Mouse (Mus musculus) midbrain, postnatal 0 days (tissue): ENCODE results near the gene Pknox2. TPM values are rescaled to one million over a fixed set of nuclear protein-coding genes. Genes with fewer than 3 reads are reported as not detected.
A peak's percentile ranks its signal among the peaks of the same experiment; 100 is the strongest.

Experiments
- ATAC-seq: fragments of 200-750 bp; cut with Nextera tagmentation; 2 replicates; pipeline ENCODE4 v1.8.0; 2017; ENCODE audit warnings: moderate number of reproducible peaks, mild to moderate bottlenecking, moderate TSS enrichment, moderate library complexity; ENCODE audit not compliant: low FRiP score
- DNase-seq: peaks from one replicate; pipeline ENCODE4 v3.0.0-alpha.2; 2015; ENCODE audit warnings: low spot score
- H3K27ac ChIP-seq: fragments of 300-500 bp; sonication (generic); 2 replicates; pipeline ENCODE4 v1.5.1; 2014; ENCODE audit warnings: low read depth, mild to moderate bottlenecking, low read length, mixed read lengths
- H3K27me3 ChIP-seq: fragments of 300-500 bp; sonication (generic); 2 replicates; pipeline ENCODE4 v1.6.1; 2014; ENCODE audit warnings: low read length, control low read depth, mixed read lengths; ENCODE audit not compliant: insufficient read depth
- H3K36me3 ChIP-seq: fragments of 300-500 bp; sonication (generic); 2 replicates; pipeline ENCODE4 v1.6.1; 2014; ENCODE audit warnings: low read length, control low read depth, mixed read lengths; ENCODE audit not compliant: insufficient read depth
- H3K4me1 ChIP-seq: fragments of 300-500 bp; sonication (generic); 2 replicates; pipeline ENCODE4 v1.6.1; 2014; ENCODE audit warnings: mild to moderate bottlenecking, control low read depth, antibody characterized with exemption, low read length, mixed read lengths; ENCODE audit not compliant: insufficient read depth
- H3K4me2 ChIP-seq: fragments of 300-500 bp; sonication (generic); 2 replicates; pipeline ENCODE4 v1.6.1; 2014; ENCODE audit warnings: low read depth, mild to moderate bottlenecking, low read length, mixed read lengths; ENCODE audit not compliant: poor library complexity, severe bottlenecking
- H3K4me3 ChIP-seq: fragments of 300-500 bp; sonication (generic); 2 replicates; pipeline ENCODE4 v1.5.1; 2014; ENCODE audit warnings: low read depth, mild to moderate bottlenecking, low read length, moderate library complexity
- H3K9ac ChIP-seq: fragments of 300-500 bp; sonication (generic); replicated peaks from 2 replicates; pipeline ENCODE4 v1.6.1; 2014; ENCODE audit warnings: mild to moderate bottlenecking, low read length, moderate library complexity, mixed read lengths; ENCODE audit not compliant: poor library complexity, severe bottlenecking
- H3K9me3 ChIP-seq: fragments of 300-500 bp; sonication (generic); 2 replicates; pipeline ENCODE4 v1.6.1; 2016; ENCODE audit warnings: low read length, control low read depth
- CTCF ChIP-seq: IDR thresholded peaks from 2 replicates; pipeline ENCODE4 v1.5.1; 2016; ENCODE audit warnings: antibody characterized with exemption, mild to moderate bottlenecking
- WGBS: fragments of 180-500 bp; shearing (Covaris S2); extraction: QIAGEN DNeasy Blood & Tissue Kit; methylation state at CpG from one replicate; pipeline ENCODE4 v1.1.7; 2014; 5-methylcytosine and 5-hydroxymethylcytosine counted together
- polyA plus RNA-seq: library from polyadenylated mRNA; unstranded; fragments of >200 nt; fragmentation: Nextera tagmentation; extraction: Ambion mirVana; gene quantifications from 2 replicates; pipeline ENCODE4 v1.2.1, GENCODE M21; 2015
- total RNA-seq: library from RNA; depleted of rRNA; stranded (reverse); fragments of >200 nt; gene quantifications from 2 replicates; pipeline ENCODE4 v1.2.3, GENCODE M21; 2014

Pknox2 gene
- total and polyA plus RNA-seq, 2 experiments from 2014 or later: 23.6 to 26.6 TPM

- Histone ChIP-seq H3K9me3 (no peaks in the 10 kb centered on the region), H3K27ac (no peak overlapping the region), H3K4me2 (no peak overlapping the region), H3K4me3 (no peak overlapping the region), H3K27me3 (no peaks in the 10 kb centered on the region), H3K36me3 (no peaks in the 10 kb centered on the region), H3K9ac (no peak overlapping the region), H3K4me1 (peaks cover 5% of the 10 kb centered on the region)
- no peak for ATAC-seq
- TF ChIP-seq CTCF: no peak
- no peak for DNase-seq
- 84% methylated on average over 3 of the region's 3 CpGs for WGBS
These were observed 157.2 kb downstream of the Pknox2 start for GRCm38 (mm10) chr9:36989991-36990390.

GRCm38 (mm10) chr9:36985233-36985632 is 162.0 kb downstream of the Pknox2 start:
- DNase-seq (no peak), ATAC-seq (no peak)
- no peak overlapping the region for H3K4me3 ChIP-seq
- no peak overlapping the region for H3K27ac ChIP-seq
- no peak for TF ChIP-seq CTCF
- H3K4me2 ChIP-seq: no peak overlapping the region
- H3K27me3 ChIP-seq: no peaks in the 10 kb centered on the region
- H3K9ac ChIP-seq: no peak overlapping the region
- no peaks in the 10 kb centered on the region for H3K9me3 ChIP-seq
- H3K4me1 ChIP-seq: 0 out of 2 replicates have a peak, but pooled peaks cover 2% of the 10 kb centered on the region
- WGBS: 68% methylated on average over 9 of the region's 9 CpGs
- H3K36me3 ChIP-seq: no peaks in the 10 kb centered on the region

GRCm38 (mm10) chr9:36976596-36977362 is 170.4 kb downstream of the Pknox2 start:
- H3K36me3 ChIP-seq: no peaks in the 10 kb centered on the region
- H3K9me3 ChIP-seq: no peaks in the 10 kb centered on the region
- TF ChIP-seq CTCF: peak; percentile 39
- no peak for ATAC-seq
- H3K4me1 ChIP-seq: no peaks in the 10 kb centered on the region
- DNase-seq: no peak
- H3K4me3 ChIP-seq: no peak overlapping the region
- WGBS: 47% methylated on average over 11 of the region's 11 CpGs
- H3K4me2 ChIP-seq: no peak overlapping the region
- no peak overlapping the region for H3K9ac ChIP-seq
- no peaks in the 10 kb centered on the region for H3K27me3 ChIP-seq
- no peak overlapping the region for H3K27ac ChIP-seq

GRCm38 (mm10) chr9:36973486-36974227 is 173.6 kb downstream of the Pknox2 start:
- H3K27me3 ChIP-seq: no peaks in the 10 kb centered on the region
- H3K4me3 ChIP-seq: no peak overlapping the region
- DNase-seq (peak; percentile 54), ATAC-seq (0 out of 2 replicates have a peak, but pooled peaks have one; percentile 42)
- peak; percentile 59 for TF ChIP-seq CTCF
- no peak overlapping the region for H3K4me2 ChIP-seq
- H3K9ac ChIP-seq: no peak overlapping the region
- no peaks in the 10 kb centered on the region for H3K4me1 ChIP-seq
- no peaks in the 10 kb centered on the region for H3K36me3 ChIP-seq
- WGBS: 53% methylated on average over 11 of the region's 11 CpGs
- no peaks in the 10 kb centered on the region for H3K9me3 ChIP-seq
- H3K27ac ChIP-seq: no peak overlapping the region

GRCm38 (mm10) chr9:36972089-36972488 is 175.1 kb downstream of the Pknox2 start:
- ATAC-seq (no peak), DNase-seq (no peak)
- TF ChIP-seq CTCF: no peak
- no peaks in the 10 kb centered on the region for H3K9me3 ChIP-seq
- H3K4me1 ChIP-seq: no peaks in the 10 kb centered on the region
- H3K27me3 ChIP-seq: no peaks in the 10 kb centered on the region
- peaks cover under 1% of the 10 kb centered on the region; the same call in 1 of the 2 replicates for H3K36me3 ChIP-seq
- no peak overlapping the region for H3K9ac ChIP-seq
- no peak overlapping the region for H3K27ac ChIP-seq
- H3K4me3 ChIP-seq: no peak overlapping the region
- WGBS: 52% methylated on average over 3 of the region's 3 CpGs
- H3K4me2 ChIP-seq: no peak overlapping the region

- Histone ChIP-seq H3K9ac (no peak overlapping the region), H3K9me3 (no peaks in the 10 kb centered on the region), H3K27me3 (no peaks in the 10 kb centered on the region), H3K4me2 (no peak overlapping the region), H3K4me1 (no peaks in the 10 kb centered on the region), H3K36me3 (peaks cover 4% of the 10 kb centered on the region; the same call in 1 of the 2 replicates), H3K27ac (no peak overlapping the region), H3K4me3 (no peak overlapping the region)
- WGBS: 47% methylated on average over 3 of the region's 3 CpGs
- ATAC-seq: no peak
- no peak for DNase-seq
- TF ChIP-seq CTCF: no peak
These were observed 176.1 kb downstream of the Pknox2 start for GRCm38 (mm10) chr9:36971066-36971465.
